Mouse (Mus musculus): Measurements from ENCODE around the gene Ryk.

DNA sequence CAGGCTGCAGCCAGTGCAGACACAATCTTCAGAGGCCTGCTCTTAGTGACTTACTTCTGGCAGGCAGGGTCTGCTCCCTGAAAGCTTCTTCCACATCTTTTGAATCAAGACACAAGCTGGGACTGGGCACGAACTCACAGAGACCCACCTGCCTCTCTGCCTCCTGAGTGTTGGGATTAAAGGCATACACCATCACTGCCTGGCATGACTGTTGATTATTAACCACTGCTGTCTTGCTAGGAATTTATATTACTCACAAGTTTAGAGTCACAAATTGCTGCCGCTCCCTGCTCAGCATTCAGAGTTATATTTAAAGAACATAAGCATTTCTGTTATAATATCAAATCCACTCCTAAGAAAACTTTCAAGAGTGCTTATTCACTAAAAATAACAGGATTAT lies 23.1 kb downstream of the Ryk start:
- TF ChIP-seq CTCF (IDR thresholded peaks at IDR 0.05; ENCODE audit: control insufficient read depth, insufficient read depth, low read length) (no peak), POLR2A (IDR thresholded peaks at IDR 0.05; ENCODE audit: borderline replicate concordance, control insufficient read depth, low read depth, low read length) (no peak)
